Mouse (Mus musculus): ENCODE results near the gene Fstl1.

- TF ChIP-seq CTCF (IDR thresholded peaks at IDR 0.05; ENCODE audit: borderline replicate concordance, extremely low read depth, insufficient read depth, insufficient read length): no peak
- no peak for TF ChIP-seq POLR2A (IDR thresholded peaks at IDR 0.05; ENCODE audit: borderline replicate concordance, extremely low read depth, insufficient read depth, insufficient read length, poor library complexity, severe bottlenecking)
These were observed 22.2 kb upstream of the Fstl1 start for GRCm38 (mm10) chr16:37754483-37754882.

Data from brain, embryonic 14.5 days (tissue).